Mouse (Mus musculus) cerebellum, postnatal 10 days (tissue): Measurements from ENCODE around the gene Zbtb18.

Experiments
- DNase-seq, 2 experiments: peaks; one replicate each; pipeline ENCODE4 v3.0.0; 2021; ENCODE audit warnings: mixed read lengths in 2 of 2

The Zbtb18 gene

GRCm38 (mm10) chr1:177442196-177442808 is at the start of gene Zbtb18:
Gene Zbtb18 (plus strand): TSS chr1:177442351.
- peak; percentile 95 to 97 for DNase-seq

GRCm38 (mm10) chr1:177397455-177397854 is 44.7 kb upstream of the Zbtb18 start:
- DNase-seq: no peak

- DNase-seq: no peak
Observed at GRCm38 (mm10) chr1:177405170-177405569, 37.0 kb upstream of the Zbtb18 start.

GRCm38 (mm10) chr1:177408690-177409089 is 33.5 kb upstream of the Zbtb18 start:
- no peak for DNase-seq

- DNase-seq: no peak
Observed at GRCm38 (mm10) chr1:177410769-177411348, 31.3 kb upstream of the Zbtb18 start.

GRCm38 (mm10) chr1:177411359-177412358 is 30.5 kb upstream of the Zbtb18 start:
- peak; percentile 55 to 65 for DNase-seq

GRCm38 (mm10) chr1:177419331-177419730 is 22.8 kb upstream of the Zbtb18 start:
- no peak for DNase-seq

GRCm38 (mm10) chr1:177420126-177420525 is 22.0 kb upstream of the Zbtb18 start:
- peak; percentile 43 to 50 for DNase-seq

GRCm38 (mm10) chr1:177427862-177428261 is 14.3 kb upstream of the Zbtb18 start:
- DNase-seq: peak; percentile 9 to 17

GRCm38 (mm10) chr1:177428338-177428737 is 13.8 kb upstream of the Zbtb18 start:
- no peak for DNase-seq

- no peak for DNase-seq
Observed at GRCm38 (mm10) chr1:177429067-177429466, 13.1 kb upstream of the Zbtb18 start.

GRCm38 (mm10) chr1:177440411-177440810 is 1.7 kb upstream of the Zbtb18 start:
- no peak for DNase-seq

GRCm38 (mm10) chr1:177440981-177441491 is 1.1 kb upstream of the Zbtb18 start:
- no peak for DNase-seq

GRCm38 (mm10) chr1:177441492-177442195 is 507 bp upstream of the Zbtb18 start:
- DNase-seq: peak; percentile 99

- peak; percentile 62 to 71 for DNase-seq
Observed at GRCm38 (mm10) chr1:177442821-177443723, 921 bp downstream of the Zbtb18 start.

- no peak for DNase-seq
Observed at GRCm38 (mm10) chr1:177443724-177444482, 1.8 kb downstream of the Zbtb18 start.

GRCm38 (mm10) chr1:177444483-177444810 is 2.3 kb downstream of the Zbtb18 start:
- peak; percentile 90 to 93 for DNase-seq

GRCm38 (mm10) chr1:177444941-177445340 is 2.8 kb downstream of the Zbtb18 start:
- peak in 1 of 2 experiments; percentile 46 for DNase-seq

- DNase-seq: peak; percentile 41 to 56
Observed at GRCm38 (mm10) chr1:177445461-177446130, 3.4 kb downstream of the Zbtb18 start.

GRCm38 (mm10) chr1:177447086-177447485 is 4.9 kb downstream of the Zbtb18 start:
- DNase-seq: peak; percentile 66 to 74
